Mouse (Mus musculus) forebrain, postnatal 0 days (tissue): ENCODE data around the gene Gls2. TPM values are rescaled to one million over a fixed set of nuclear protein-coding genes. Genes with fewer than 3 reads are reported as not detected.

Experiments used
- ATAC-seq: fragments of 200-750 bp; cut with Nextera tagmentation; 2 replicates; pipeline ENCODE4 v1.8.0; 2017; ENCODE audit warnings: mild to moderate bottlenecking, moderate library complexity
- DNase-seq: peaks from one replicate; pipeline ENCODE4 v3.0.0-alpha.2; 2015
- H3K27ac ChIP-seq: fragments of 300-500 bp; sonication (generic); 2 replicates; pipeline ENCODE4 v1.5.1; 2014; ENCODE audit warnings: low read depth, mild to moderate bottlenecking, antibody characterized with exemption, low read length, moderate library complexity, mixed read lengths
- H3K27me3 ChIP-seq: fragments of 300-500 bp; sonication (generic); 2 replicates; pipeline ENCODE4 v1.6.1; 2014; ENCODE audit warnings: mild to moderate bottlenecking, low read length, mixed read lengths; ENCODE audit not compliant: insufficient read depth
- H3K36me3 ChIP-seq: fragments of 300-500 bp; sonication (generic); 2 replicates; pipeline ENCODE4 v1.6.1; 2014; ENCODE audit warnings: mild to moderate bottlenecking, moderate library complexity; ENCODE audit not compliant: insufficient read depth
- H3K4me1 ChIP-seq: fragments of 300-500 bp; sonication (generic); 2 replicates; pipeline ENCODE4 v1.6.1; 2014; ENCODE audit warnings: antibody characterized with exemption; ENCODE audit not compliant: insufficient read depth
- H3K4me2 ChIP-seq: fragments of 300-500 bp; sonication (generic); 2 replicates; pipeline ENCODE4 v1.6.1; 2014; ENCODE audit warnings: low read depth, mild to moderate bottlenecking, moderate library complexity
- H3K4me3 ChIP-seq: fragments of 300-500 bp; sonication (generic); 2 replicates; pipeline ENCODE4 v1.5.1; 2014; ENCODE audit warnings: low read depth, low read length, mixed read lengths
- H3K9ac ChIP-seq: fragments of 300-500 bp; sonication (generic); 2 replicates; pipeline ENCODE4 v1.6.1; 2014; ENCODE audit warnings: mild to moderate bottlenecking
- H3K9me3 ChIP-seq: fragments of 300-500 bp; sonication (generic); 2 replicates; pipeline ENCODE4 v1.6.1; 2016; ENCODE audit warnings: low read length
- CTCF ChIP-seq: sonication (generic); IDR thresholded peaks from 2 replicates; pipeline ENCODE4 v1.5.1; 2016; ENCODE audit warnings: antibody characterized with exemption, control low read depth, low read depth
- WGBS: fragments of 180-500 bp; shearing (Covaris S2); extraction: QIAGEN DNeasy Blood & Tissue Kit; methylation state at CpG from one replicate; pipeline ENCODE4 v1.1.7; 2014; 5-methylcytosine and 5-hydroxymethylcytosine counted together
- polyA plus RNA-seq: library from polyadenylated mRNA; unstranded; fragments of >200 nt; fragmentation: Nextera tagmentation; extraction: Ambion mirVana; gene quantifications from 2 replicates; pipeline ENCODE4 v1.2.1, GENCODE M21; 2015
- total RNA-seq: library from RNA; depleted of rRNA; stranded (reverse); fragments of >200 nt; gene quantifications from 2 replicates; pipeline ENCODE4 v1.2.3, GENCODE M21; 2014

Gls2 gene
- total and polyA plus RNA-seq, 2 experiments from 2014 or later = 1.00 to 1.1 TPM

- Histone ChIP-seq H3K4me2 (no peak overlapping the region), H3K9me3 (no peaks in the 10 kb centered on the region), H3K9ac (no peak overlapping the region), H3K4me1 (no peaks in the 10 kb centered on the region), H3K27me3 (no peaks in the 10 kb centered on the region), H3K4me3 (no peak overlapping the region), H3K27ac (no peak overlapping the region), H3K36me3 (no peaks in the 10 kb centered on the region)
- TF ChIP-seq CTCF = no peak
- ATAC-seq (no peak), DNase-seq (no peak)
- WGBS = 72% methylated on average over 16 of the region's 16 CpGs
These were observed 27.5 kb downstream of the Gls2 start for GRCm38 (mm10) chr10:128221533-128222286.

- TF ChIP-seq CTCF = no peak
- H3K9ac ChIP-seq = no peak overlapping the region
- H3K4me1 ChIP-seq = no peaks in the 10 kb centered on the region
- 30% methylated on average over 5 of the region's 5 CpGs for WGBS
- H3K9me3 ChIP-seq = no peaks in the 10 kb centered on the region
- no peaks in the 10 kb centered on the region for H3K27me3 ChIP-seq
- ATAC-seq (no peak), DNase-seq (no peak)
- H3K4me3 ChIP-seq = no peak overlapping the region
- H3K36me3 ChIP-seq = no peaks in the 10 kb centered on the region
- no peak overlapping the region for H3K27ac ChIP-seq
- no peak overlapping the region for H3K4me2 ChIP-seq
These were observed 30.8 kb downstream of the Gls2 start for GRCm38 (mm10) chr10:128225064-128225463.

GRCm38 (mm10) chr10:128225538-128225937 is 31.3 kb downstream of the Gls2 start, which contains the start of gene Mip:
TSS of gene Mip (plus strand) at chr10:128225838.
- Histone ChIP-seq H3K36me3 (no peaks in the 10 kb centered on the region), H3K4me3 (no peak within 1 kb of the TSS), H3K27ac (no peak within 1 kb of the TSS), H3K9me3 (no peaks in the 10 kb centered on the region), H3K4me2 (no peak within 1 kb of the TSS), H3K9ac (no peak within 1 kb of the TSS), H3K27me3 (no peaks in the 10 kb centered on the region), H3K4me1 (no peaks in the 10 kb centered on the region)
- TF ChIP-seq CTCF = no peak
- ATAC-seq (no peak), DNase-seq (no peak)
- 19% methylated on average over 4 of the region's 4 CpGs for WGBS

- H3K27me3 ChIP-seq = no peaks in the 10 kb centered on the region
- no peaks in the 10 kb centered on the region for H3K9me3 ChIP-seq
- no peak overlapping the region for H3K9ac ChIP-seq
- H3K4me1 ChIP-seq = no peaks in the 10 kb centered on the region
- ATAC-seq (no peak), DNase-seq (no peak)
- TF ChIP-seq CTCF = no peak
- 72% methylated on average over 9 of the region's 9 CpGs for whole genome bisulfite sequencing
- H3K4me3 ChIP-seq = no peak overlapping the region
- no peak overlapping the region for H3K4me2 ChIP-seq
- no peak overlapping the region for H3K27ac ChIP-seq
- H3K36me3 ChIP-seq = no peaks in the 10 kb centered on the region
These were observed 33.3 kb downstream of the Gls2 start for GRCm38 (mm10) chr10:128227592-128227991.

GRCm38 (mm10) chr10:128228009-128228408 is 33.8 kb downstream of the Gls2 start:
- TF ChIP-seq CTCF = no peak
- Histone ChIP-seq H3K27ac (no peak overlapping the region), H3K4me1 (no peaks in the 10 kb centered on the region), H3K9me3 (no peaks in the 10 kb centered on the region), H3K4me2 (no peak overlapping the region), H3K27me3 (no peaks in the 10 kb centered on the region), H3K4me3 (no peak overlapping the region), H3K36me3 (no peaks in the 10 kb centered on the region), H3K9ac (no peak overlapping the region)
- WGBS = 90% methylated on average over 8 of the region's 8 CpGs
- no peak for DNase-seq
- no peak for ATAC-seq

- no peak for DNase-seq
- no peak overlapping the region for H3K4me2 ChIP-seq
- no peaks in the 10 kb centered on the region for H3K36me3 ChIP-seq
- WGBS = 83% methylated on average over 12 of the region's 12 CpGs
- no peak overlapping the region for H3K4me3 ChIP-seq
- H3K4me1 ChIP-seq = no peaks in the 10 kb centered on the region
- H3K9ac ChIP-seq = no peak overlapping the region
- H3K9me3 ChIP-seq = no peaks in the 10 kb centered on the region
- no peak overlapping the region for H3K27ac ChIP-seq
- no peak for TF ChIP-seq CTCF
- ATAC-seq = no peak
- H3K27me3 ChIP-seq = no peaks in the 10 kb centered on the region
These were observed 36.3 kb downstream of the Gls2 start for GRCm38 (mm10) chr10:128230582-128230981.

- Histone ChIP-seq H3K9me3 (no peaks in the 10 kb centered on the region), H3K9ac (no peak overlapping the region), H3K4me2 (peak overlapping the region; percentile 67), H3K36me3 (no peaks in the 10 kb centered on the region), H3K4me3 (peak overlapping the region; percentile 74), H3K27me3 (no peaks in the 10 kb centered on the region), H3K27ac (no peak overlapping the region), H3K4me1 (no peaks in the 10 kb centered on the region)
- DNase-seq = no peak
- no peak for ATAC-seq
- 17% methylated on average over 5 of the region's 5 CpGs for WGBS
- TF ChIP-seq CTCF = no peak
These were observed 36.9 kb downstream of the Gls2 start for GRCm38 (mm10) chr10:128231146-128231545.
